Mouse (Mus musculus): ENCODE measurements around the gene Tnip2.

Gene Tnip2

DNA sequence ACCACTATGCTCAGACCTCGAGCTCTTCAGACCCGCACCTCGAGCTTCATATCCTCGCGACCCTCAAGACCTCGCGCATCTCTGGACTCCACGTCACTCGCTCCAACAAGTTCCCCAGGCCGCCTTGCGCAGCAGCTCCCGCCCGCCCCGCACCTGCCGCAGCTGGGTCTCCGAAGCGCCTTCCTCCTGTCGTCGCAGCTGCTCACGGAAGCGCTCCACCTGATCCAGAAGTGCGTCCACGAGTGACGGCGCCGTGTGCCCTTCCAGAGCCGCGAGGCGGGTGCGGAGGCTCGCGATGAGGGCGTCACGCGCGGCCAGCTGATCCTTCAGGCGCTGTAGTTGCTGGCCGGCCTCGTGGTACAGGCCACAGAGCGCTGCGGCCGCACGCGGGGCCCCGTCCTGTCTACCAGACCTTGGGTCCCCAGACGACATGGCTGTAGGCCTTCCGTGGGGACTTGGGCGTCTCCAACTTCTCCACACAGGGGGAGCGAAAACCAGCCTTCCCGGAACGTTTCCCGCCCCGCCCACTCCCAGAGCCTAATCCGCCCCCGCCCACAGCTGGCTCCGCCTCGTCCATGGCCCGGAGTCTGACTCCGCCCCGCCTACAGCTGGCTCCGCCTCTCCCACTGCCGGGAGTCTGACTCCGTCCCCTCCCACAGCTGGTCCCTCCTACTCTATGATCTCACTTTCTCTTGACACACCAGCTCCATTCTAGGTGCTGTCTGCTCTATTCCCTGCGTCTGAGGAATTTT lies at the start of gene Tnip2:
TSS of gene Tnip2 (minus strand) at position 526 of the 752 bp plus-strand sequence.
- peak; percentile 94 to 95 for DNase-seq (ENCODE audit: low spot score in 2 of 2)

DNA sequence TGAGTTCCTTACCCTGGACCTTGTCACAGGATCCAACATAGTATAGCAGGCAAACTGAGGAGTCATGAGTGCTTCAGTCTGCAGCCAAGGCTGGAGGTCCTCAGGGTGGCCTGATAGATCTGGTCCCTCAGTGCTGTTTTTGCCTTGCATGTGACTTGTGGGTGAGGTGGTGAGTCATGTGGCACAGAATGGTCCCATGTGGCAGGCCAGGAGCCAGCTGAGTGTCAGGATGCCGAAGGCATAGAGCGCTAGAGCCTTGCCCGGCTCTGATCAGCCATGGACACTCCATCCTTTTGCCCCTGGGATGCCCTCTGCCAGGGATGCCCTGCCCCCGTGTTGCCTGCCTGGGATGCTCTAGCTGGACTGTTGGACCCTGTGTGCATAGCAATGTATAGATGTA lies 38.0 kb upstream of the Tnip2 start:
- no peak for DNase-seq (ENCODE audit: low spot score in 2 of 2)

DNA sequence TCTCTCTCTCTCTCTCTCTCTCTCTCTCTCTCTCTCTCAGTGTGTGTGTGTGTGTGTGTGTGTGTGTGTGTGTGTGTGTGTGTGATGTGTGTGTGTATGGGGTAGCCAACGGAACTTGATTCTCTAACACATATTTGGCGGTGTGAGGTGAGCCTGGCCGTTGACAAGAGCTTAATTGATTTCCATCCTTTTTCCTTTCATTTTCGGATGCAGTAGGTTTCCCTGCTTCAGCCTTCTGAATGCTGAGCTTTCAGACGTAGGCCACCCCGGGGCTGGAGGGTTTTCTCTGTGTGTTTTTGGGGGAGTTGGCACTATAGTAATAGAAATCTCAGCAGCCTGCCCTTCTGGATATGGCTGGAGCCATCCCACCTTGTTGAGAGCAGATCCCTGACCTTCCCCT lies 36.5 kb upstream of the Tnip2 start:
- no peak for DNase-seq (ENCODE audit: low spot score in 2 of 2)

DNA sequence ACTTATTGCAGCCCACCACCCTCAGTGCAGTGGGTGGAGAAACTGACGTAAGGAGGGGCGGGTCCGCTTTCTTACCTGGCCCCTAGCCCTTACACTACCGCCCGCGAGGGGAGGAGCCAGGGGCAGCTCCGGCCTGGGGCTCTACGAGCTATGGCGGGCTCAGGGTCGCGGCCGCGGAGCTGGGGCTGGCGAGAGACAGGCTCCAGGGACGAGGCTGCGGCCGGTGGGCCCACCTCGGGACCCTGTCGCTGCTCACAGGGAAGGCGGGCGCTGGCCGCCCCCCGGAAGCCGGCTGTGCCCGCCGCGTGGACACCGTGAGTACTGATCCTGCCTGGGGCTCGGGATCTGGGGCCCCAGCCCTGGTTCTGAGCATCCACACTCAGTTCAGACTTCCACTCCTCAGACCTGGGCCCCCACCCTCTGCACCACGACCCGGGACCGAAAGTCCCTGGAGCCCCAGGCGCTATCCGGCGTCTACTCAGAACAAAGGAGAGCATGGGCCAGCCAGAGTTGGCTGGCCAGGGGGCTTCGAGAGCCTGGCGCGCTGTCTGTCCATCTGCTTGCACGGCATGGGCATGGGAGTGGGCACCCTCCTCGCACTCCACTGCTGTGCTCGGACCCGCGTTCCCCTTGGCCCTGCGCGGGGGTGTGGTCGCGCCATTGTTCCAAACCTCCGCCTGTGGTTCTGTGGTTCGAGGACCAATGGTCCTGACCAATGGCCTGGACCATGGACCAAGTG lies 35.9 kb upstream of the Tnip2 start:
- peak; percentile 57 to 60 for DNase-seq (ENCODE audit: low spot score in 2 of 2)

DNA sequence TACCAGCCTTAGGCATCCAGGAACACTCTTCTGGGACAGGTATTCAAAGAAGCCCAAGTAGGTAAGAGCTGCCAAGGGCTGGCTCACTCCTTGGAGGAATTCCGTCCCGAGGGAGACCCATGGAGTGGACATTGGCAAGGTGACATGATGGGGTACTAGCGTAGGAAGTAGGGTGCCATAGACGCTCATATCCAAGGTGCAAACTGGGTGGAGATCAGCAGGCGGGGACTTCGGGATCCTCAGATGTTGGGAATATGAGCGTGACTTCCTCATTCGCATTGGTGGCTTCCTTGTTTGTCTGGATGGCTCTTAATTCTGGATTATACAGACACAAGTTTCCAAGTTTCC lies 35.3 kb upstream of the Tnip2 start:
- DNase-seq (ENCODE audit: low spot score in 2 of 2), result no peak

DNA sequence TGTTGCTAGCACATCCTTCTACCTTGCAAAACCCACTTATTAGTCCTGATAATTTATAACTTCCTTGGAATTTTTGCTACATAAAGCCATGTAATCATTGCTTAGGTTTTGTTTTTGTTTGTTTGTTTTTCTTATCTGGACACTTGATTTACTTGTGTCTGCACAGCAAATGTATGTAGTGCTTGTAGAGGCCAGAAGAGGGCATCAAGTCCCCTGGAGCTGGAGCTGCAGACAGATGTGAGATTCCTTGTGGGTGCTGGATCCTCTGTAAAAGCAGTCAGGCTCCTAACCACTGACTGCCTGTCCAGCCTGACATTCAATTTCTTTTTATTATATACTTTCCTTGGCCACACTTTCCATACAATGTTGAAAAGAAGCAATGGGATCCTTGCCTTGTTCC lies 33.6 kb upstream of the Tnip2 start:
- DNase-seq (ENCODE audit: low spot score in 2 of 2), result no peak

DNA sequence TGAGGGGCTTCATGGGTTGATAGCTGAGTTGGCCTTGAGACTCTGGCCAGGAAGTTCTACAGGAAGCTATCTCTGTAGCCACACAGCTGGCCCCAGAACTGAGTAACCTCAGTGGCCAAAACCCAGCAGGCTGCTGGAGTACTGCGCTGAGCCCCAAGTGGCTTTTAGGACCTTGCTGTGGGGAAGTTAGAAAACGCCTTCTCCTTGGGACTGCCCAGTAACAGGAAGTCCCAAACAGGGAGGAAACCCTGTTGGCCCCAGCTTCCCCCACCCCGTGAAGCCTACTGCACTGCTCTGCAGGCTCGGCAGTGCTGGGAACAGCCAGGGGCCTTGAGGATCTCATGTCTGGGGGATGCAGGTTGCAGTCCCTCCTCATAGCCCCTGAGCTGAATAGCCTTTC lies 29.3 kb upstream of the Tnip2 start:
- DNase-seq (ENCODE audit: low spot score in 2 of 2), result no peak

DNA sequence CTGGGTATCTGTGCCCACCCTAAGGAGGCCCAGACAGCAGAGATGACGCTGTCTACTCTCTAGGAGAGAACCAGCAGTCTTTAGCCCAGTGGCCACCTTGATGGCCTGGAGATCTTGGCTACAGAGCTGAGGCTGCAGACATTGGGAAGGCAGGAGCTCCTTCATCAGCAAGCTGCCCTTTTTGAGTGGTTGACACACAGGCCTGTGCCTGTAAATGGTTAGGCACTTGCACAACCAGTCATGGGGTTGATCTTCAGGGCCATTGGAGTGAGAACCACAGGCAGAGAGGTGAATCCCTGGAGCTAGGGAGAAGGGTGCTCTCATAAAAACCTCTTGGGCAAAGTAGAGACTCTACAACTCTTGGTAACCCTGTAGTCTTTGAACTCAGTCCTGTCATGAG lies 28.4 kb upstream of the Tnip2 start:
- no peak for DNase-seq (ENCODE audit: low spot score in 2 of 2)

DNA sequence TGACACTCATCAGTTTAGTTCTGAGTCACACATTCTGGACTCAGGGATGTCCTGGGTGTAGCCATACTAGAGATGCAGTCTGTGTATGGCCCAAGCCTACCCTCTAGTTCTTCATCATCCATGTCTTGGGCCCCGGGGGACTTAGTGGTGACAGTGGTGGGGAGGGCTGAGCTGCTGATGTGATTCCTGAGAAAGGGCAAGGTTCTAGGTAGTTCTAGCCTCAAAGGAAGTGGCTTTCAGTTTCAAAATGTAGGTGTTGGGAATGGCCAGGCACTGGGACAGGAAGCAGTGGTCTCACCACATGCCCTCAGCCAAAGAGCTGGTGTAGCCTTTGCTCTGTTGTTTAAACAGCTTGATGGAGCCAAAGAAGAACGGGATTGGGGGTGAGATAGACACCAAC lies 25.3 kb upstream of the Tnip2 start:
- DNase-seq (ENCODE audit: low spot score in 2 of 2), result no peak

DNA sequence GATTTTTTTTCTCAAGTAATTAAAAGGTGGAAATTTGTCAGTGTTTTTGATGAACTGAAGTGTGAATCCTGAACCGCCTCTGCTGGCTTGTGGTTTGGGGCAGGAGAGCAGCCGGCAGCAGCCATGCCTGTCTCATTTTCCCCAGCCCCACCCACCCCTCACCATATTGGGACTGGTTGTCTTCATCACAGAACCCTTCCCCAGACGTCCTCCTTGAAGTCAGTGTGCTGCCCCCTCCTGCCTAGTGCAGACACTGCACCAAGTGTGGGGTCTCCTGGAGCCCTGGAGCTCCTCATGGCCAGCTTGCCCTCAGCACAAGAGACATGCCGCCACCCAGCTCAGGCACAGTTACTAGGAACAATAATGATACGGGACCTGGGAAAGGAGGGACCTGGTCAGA lies 24.7 kb upstream of the Tnip2 start:
- no peak for DNase-seq (ENCODE audit: low spot score in 2 of 2)

DNA sequence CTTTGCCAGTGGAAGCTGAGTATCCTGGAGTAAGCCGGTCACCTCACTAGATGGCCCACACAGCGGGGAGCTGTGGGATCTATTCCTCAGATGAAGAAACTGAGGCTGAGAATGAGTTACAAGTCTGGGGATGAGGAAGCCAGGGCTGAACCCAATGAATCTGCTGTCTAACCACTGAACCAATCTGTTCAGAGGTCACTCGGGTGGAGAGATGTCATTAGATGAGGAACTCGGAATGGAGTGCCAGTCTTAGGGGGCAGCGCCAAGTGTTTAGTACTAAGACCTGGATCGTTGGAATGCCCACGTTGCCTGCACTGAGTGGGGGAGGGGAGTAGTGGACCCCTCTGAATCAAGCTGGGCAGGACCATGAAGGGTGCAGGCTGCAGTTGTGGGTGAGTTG lies 24.3 kb upstream of the Tnip2 start:
- no peak for DNase-seq (ENCODE audit: low spot score in 2 of 2)

DNA sequence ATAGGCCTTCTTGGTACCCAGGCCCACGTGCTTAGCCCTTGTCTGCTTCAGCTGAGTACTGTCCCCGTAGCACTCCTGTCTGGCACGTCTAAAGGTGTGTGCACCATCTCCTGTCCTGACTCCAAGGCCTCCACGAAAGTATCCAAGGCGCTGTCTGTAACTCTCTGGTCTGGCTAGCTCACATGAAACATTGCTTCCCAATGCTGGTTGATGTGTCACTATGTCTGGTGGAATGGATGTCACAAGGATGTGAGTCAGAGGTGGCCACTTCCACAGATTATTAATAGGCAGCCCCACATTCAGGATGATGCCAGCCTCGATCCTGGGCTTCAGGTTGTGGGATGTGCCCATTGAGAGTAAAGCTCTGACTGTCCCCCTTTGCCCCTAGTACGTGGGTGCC lies 22.0 kb upstream of the Tnip2 start:
- DNase-seq (ENCODE audit: low spot score in 2 of 2), result no peak

DNA sequence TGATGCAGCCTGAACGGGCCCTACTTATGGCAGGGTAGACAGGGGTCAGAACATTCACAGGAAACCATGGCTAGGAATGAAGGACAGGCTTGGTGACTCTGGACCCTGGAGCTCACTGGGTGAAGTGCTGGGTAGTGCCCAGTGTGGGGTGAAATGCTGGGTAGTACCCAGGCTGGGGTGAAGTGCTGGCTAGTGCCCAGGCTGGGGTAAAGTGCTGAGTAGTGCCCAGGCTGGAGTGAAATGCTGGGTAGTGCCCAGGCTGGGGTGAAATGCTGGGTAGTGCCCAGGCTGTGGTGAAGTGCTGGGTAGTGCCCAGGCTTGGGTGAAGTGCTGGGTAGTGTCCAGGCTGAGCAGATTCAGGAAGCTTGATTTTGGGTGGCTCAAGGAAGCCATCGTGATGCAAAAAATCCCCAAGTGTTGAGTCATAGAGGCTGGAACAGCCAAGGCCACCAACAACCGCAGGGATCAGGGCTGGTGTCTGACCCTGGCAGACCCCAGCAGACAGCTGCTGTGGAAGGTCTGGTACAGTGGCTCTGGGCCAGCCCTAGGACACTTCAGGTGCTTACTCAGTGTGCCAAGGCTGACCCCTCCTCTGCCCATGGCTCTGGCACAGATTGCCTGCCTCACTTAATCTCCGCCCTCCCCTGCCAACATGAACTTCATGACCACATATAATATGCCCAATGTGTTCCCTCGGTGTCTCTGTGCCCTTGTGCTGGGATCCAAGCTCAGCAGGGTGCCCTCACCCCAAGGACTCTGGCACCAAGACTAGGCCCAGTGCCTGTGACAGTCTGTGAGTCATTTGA lies 21.2 kb upstream of the Tnip2 start:
- DNase-seq (ENCODE audit: low spot score in 2 of 2), result no peak

DNA sequence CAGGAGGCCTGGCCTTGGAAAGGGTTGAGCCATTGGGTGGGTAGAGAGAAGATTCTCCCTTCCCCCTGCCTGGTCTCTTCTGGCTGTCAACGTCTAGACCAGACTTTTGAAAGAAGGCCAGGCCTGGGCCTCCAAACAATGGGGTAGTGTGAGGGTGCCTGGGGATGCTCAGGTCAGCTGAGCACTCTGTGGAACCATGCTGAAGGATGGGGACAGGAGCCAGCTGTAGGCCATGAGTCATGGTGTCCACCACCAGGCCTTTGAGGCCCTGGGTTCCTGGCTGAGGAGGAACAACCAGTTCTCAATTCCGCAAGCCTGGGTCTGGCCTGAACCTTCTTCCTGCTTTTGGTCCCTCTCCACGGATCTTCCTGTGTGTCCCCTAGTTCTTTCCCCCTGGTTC lies 20.0 kb upstream of the Tnip2 start:
- no peak for DNase-seq (ENCODE audit: low spot score in 2 of 2)

DNA sequence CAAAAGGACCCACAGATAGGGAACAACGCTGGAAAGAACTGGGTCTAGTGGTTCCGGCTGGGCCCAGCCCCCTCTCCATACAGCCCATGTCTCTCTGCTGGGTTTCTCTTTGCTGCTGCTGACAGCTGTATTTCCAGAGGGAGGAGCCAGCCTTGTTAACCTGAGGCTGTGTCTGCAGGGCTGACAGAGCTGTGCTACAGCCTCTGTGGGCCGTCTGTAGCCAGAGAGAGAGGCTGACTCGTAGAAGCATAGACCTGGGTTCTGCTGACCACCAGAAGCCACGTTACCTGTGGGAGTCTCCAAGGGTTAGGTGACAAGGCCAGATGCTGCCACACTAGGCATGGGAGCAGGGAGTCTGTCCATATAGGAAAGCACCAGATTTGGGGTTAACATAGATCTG lies 19.3 kb upstream of the Tnip2 start:
- no peak for DNase-seq (ENCODE audit: low spot score in 2 of 2)

DNA sequence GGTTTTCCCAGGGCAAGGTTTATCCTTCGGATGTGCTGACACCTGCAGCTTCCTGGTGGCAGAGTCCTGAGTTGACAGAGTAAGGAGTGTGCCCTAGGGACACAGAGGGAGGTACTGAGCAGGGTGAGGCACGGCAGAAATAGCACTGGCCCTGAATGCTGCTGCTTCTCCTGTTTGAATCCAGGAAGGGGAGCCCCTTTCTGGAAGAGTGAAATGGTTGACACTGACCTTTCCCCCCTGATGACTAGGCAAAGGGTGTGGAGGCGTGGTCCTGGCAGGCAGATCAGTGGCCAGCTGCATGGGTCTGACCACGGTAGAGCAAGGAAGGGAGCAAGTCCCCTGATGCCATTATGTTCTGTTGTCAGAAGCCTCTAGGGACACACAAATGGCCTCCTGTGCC lies 16.9 kb upstream of the Tnip2 start:
- no peak for DNase-seq (ENCODE audit: low spot score in 2 of 2)

DNA sequence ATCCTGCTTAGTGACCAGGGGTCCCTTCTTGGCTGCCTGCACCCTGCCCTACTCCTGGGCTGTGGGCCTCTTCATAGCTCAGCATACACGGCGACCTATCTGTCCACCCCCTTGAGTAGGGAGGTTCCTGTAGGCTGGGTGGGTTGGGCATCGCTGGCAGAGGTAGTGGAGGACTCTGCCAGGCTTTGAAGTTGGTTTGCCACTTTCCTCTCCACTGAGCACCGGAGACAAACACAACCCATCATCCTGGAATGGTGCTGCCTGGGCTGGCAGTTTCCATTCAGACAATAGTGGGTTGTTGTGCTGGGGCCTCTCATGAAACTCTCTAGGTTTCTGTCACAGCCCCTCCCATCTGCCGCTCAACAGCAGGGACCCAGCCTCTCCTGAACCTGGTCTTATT lies 16.3 kb upstream of the Tnip2 start:
- no peak for DNase-seq (ENCODE audit: low spot score in 2 of 2)

DNA sequence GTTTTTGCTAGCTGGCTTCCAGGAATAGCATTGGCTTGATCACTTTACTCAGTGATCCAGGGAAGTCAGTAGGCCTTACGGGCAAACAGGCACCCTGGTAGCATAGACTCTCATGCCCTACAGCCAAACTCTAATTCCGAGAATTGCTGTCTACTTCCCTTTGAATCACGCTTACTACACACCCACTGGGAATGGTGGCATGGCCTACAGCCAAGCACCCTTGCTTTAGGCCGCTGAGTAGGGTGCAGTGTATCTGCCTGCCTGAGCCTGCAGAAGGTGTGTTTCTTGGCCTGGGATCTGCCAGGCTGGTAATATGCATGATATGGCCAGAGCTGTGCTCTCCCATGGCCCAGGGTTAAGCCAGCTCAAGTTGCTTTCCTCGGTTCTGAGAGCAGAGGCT lies 14.9 kb upstream of the Tnip2 start:
- no peak for DNase-seq (ENCODE audit: low spot score in 2 of 2)

DNA sequence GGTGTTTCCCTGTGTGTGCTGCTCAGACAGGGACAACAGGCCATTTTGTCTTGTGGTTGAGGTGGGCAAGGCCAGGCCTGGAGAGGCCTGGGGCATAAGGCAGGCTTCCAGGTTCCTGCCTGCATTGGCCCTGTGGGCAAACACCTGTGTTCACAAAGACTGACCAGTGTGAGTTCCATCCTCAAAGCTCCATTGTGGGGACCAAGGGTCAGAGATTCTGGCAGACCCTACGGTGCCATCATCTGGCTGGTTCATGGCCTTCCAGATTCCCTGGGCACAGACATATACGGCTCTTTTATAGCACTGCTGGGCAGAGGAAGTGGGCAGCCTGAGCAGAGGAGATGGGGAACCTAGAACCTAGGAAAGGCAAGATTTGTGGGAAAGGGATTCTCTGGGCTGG lies 13.6 kb upstream of the Tnip2 start:
- DNase-seq (ENCODE audit: low spot score in 2 of 2), result no peak

DNA sequence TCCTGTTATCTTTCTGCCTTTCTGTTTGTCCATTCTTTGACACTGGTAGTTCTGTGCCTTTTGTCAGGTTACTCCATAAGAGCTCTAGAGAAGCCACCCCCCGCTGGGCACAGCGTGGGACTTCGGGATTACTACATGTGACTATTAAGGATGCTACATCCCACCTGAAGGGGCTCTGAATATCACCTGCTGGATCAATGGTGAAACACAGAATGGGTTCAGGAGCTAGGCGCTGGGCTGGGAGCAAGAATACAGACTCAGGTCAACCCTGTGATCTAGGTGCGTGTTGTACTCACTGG lies 12.6 kb upstream of the Tnip2 start:
- no peak for DNase-seq (ENCODE audit: low spot score in 2 of 2)

DNA sequence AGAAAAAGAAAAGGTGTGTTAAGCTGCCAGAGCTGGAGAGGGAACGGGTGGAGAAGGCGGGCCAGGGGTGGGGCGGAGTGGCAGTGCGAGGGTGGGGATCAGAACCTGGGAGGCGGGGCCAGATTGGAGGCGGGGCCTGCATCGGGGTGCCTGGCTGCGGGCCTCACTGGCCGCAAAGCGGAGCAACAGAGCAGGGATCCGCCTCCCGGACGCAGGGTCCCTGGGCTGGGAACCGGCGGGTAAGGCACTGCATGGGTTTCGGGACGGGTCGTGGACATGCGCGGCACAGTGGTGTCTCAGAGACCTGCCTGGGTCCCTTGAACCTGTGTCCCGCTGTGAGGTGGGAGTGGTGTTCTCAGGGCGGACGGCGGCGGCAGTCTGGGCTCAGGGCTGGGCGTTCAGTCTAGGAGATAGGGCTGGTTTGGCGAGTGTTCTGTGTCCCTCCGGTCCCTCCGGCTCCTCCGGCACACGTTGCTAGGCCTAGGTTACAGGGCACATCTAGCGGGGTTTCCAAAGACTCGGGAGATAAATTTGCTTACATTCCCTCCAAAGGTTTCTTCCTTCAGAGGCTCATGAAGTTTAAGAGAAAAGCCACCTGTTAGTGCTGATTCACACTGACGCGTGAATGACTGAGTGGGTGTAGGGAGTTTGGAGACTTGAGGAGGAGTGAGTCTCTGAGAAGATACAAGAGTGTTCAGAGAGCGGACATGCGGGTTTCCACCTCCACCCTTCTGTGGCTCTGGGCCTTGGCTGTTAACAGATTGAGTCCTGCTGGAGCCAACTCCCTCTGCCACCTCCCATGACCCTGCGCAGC lies 12.1 kb upstream of the Tnip2 start, which contains the start of gene Sh3bp2:
TSS of gene Sh3bp2 (plus strand) at position 176 of the 814 bp plus-strand sequence.
- peak; percentile 86 to 89 for DNase-seq (ENCODE audit: low spot score in 2 of 2)

DNA sequence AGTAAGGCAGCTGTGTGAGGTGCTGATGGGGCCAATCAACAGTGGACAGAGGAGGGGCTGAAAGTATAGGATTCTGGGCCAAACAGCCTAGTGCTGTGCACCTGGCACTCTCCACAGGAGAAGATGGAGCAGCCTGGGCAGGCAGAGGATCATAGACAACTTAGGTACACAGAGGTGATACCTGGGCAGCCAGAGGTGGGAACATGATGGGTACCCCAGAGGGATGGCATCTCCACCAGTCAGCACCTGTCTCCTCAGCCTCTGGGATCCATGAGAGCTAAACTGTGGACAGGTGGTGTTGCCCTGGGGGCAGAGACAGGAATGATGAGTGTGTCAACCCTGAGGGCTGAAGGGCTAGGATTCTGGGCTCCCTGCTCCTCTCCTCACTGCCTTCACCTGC lies 10.7 kb upstream of the Tnip2 start:
- no peak for DNase-seq (ENCODE audit: low spot score in 2 of 2)
